Mouse (Mus musculus) ES-CJ7 (cell line): ENCODE results near the gene Gm14151.
"Not testable (repeated sequence)": the region's sequence is repeated elsewhere in the genome, so short reads cannot be mapped to it uniquely, and the experiment has no call there.

Source experiments
- DNase-seq: peaks from one replicate; pipeline ENCODE4 v3.0.0; 2011; ENCODE audit warnings: low read depth, low spot score

Gm14151 gene

GRCm38 (mm10) chr2:151092250-151092649 lies at the start of gene Gm14151:
Gene Gm14151, minus strand, starts transcription at chr2:151092350.
- DNase-seq, result not testable (repeated sequence)

GRCm38 (mm10) chr2:151097945-151098344 lies 5.8 kb upstream of the Gm14151 start, which contains the start of gene Gm14147:
Gene Gm14147, plus strand, starts transcription at chr2:151098245.
- DNase-seq, result not testable (repeated sequence)

- no peak for DNase-seq
Measured at GRCm38 (mm10) chr2:151056637-151057036, 35.5 kb downstream of the Gm14151 start.

GRCm38 (mm10) chr2:151040411-151040810 lies 51.7 kb downstream of the Gm14151 start:
- no peak for DNase-seq

GRCm38 (mm10) chr2:151039726-151040125 lies 52.4 kb downstream of the Gm14151 start:
- DNase-seq, result peak; percentile 30

GRCm38 (mm10) chr2:151039232-151039695 lies 52.9 kb downstream of the Gm14151 start, which contains the start of the genes Ninl and Nanp:
Gene Ninl, minus strand, starts transcription at chr2:151039382.
Gene Nanp, minus strand, starts transcription at chr2:151039398.
- DNase-seq, result peak; percentile 96

- peak; percentile 4 for DNase-seq
Measured at GRCm38 (mm10) chr2:151038811-151039222, 53.3 kb downstream of the Gm14151 start.

- peak; percentile 62 for DNase-seq
Measured at GRCm38 (mm10) chr2:151037876-151038552, 54.1 kb downstream of the Gm14151 start.

- no peak for DNase-seq
Measured at GRCm38 (mm10) chr2:151037292-151037691, 54.9 kb downstream of the Gm14151 start.
